Mouse (Mus musculus): Measurements from ENCODE around the gene Sema4b. TPM values are rescaled to one million over a fixed set of nuclear protein-coding genes. Genes with fewer than 3 reads are reported as not detected.

Sema4b gene
- polyA plus RNA-seq, 1 experiment from 2014 or later = 14.6 TPM

- no peak for ATAC-seq (ENCODE audit: insufficient number of reproducible peaks, insufficient read depth, low FRiP score, low TSS enrichment)
- Histone ChIP-seq H3K27me3 (no peaks in the 10 kb centered on the region), H3K9ac (no peak overlapping the region), H3K4me3 (no peak overlapping the region), H3K4me2 (replicated peaks) (no peak overlapping the region), H3K36me3 (no peaks in the 10 kb centered on the region), H3K4me1 (no peaks in the 10 kb centered on the region), H3K27ac (no peak overlapping the region), H3K9me3 (no peaks in the 10 kb centered on the region)
- 85% methylated on average over 6 of the region's 6 CpGs for WGBS
Observed at GRCm38 (mm10) chr7:80179327-80179726, 7.3 kb upstream of the Sema4b start.

GRCm38 (mm10) chr7:80179790-80180189 is 6.9 kb upstream of the Sema4b start:
- H3K9ac ChIP-seq = no peak overlapping the region
- no peak for ATAC-seq (ENCODE audit: insufficient number of reproducible peaks, insufficient read depth, low FRiP score, low TSS enrichment)
- no peak overlapping the region for H3K4me2 ChIP-seq (replicated peaks)
- no peaks in the 10 kb centered on the region for H3K27me3 ChIP-seq
- no peak overlapping the region for H3K27ac ChIP-seq
- no peaks in the 10 kb centered on the region for H3K36me3 ChIP-seq
- no peaks in the 10 kb centered on the region for H3K4me1 ChIP-seq
- H3K4me3 ChIP-seq = no peak overlapping the region
- WGBS = 80% methylated on average over 6 of the region's 6 CpGs
- H3K9me3 ChIP-seq = no peaks in the 10 kb centered on the region

- Histone ChIP-seq H3K9me3 (no peaks in the 10 kb centered on the region), H3K4me1 (no peaks in the 10 kb centered on the region), H3K9ac (no peak overlapping the region), H3K27me3 (no peaks in the 10 kb centered on the region), H3K4me2 (replicated peaks) (no peak overlapping the region), H3K36me3 (no peaks in the 10 kb centered on the region), H3K27ac (no peak overlapping the region), H3K4me3 (no peak overlapping the region)
- ATAC-seq (ENCODE audit: insufficient number of reproducible peaks, insufficient read depth, low FRiP score, low TSS enrichment) = no peak
- 71% methylated on average over 3 of the region's 3 CpGs for WGBS
Observed at GRCm38 (mm10) chr7:80180202-80180601, 6.4 kb upstream of the Sema4b start.

- Histone ChIP-seq H3K4me3 (no peak overlapping the region), H3K4me1 (no peaks in the 10 kb centered on the region), H3K27me3 (no peaks in the 10 kb centered on the region), H3K27ac (no peak overlapping the region), H3K4me2 (replicated peaks) (no peak overlapping the region), H3K9me3 (no peaks in the 10 kb centered on the region), H3K9ac (no peak overlapping the region), H3K36me3 (no peaks in the 10 kb centered on the region)
- ATAC-seq (ENCODE audit: insufficient number of reproducible peaks, insufficient read depth, low FRiP score, low TSS enrichment) = no peak
- WGBS = 87% methylated on average over 2 of the region's 2 CpGs
Observed at GRCm38 (mm10) chr7:80181078-80181477, 5.6 kb upstream of the Sema4b start.

- H3K27ac ChIP-seq = no peak overlapping the region
- H3K4me2 ChIP-seq (replicated peaks) = no peak overlapping the region
- no peak for ATAC-seq (ENCODE audit: insufficient number of reproducible peaks, insufficient read depth, low FRiP score, low TSS enrichment)
- no peak overlapping the region for H3K9ac ChIP-seq
- no peaks in the 10 kb centered on the region for H3K27me3 ChIP-seq
- H3K36me3 ChIP-seq = no peaks in the 10 kb centered on the region
- H3K4me3 ChIP-seq = no peak overlapping the region
- peaks cover 2% of the 10 kb centered on the region for H3K4me1 ChIP-seq
- no peaks in the 10 kb centered on the region for H3K9me3 ChIP-seq
Observed at GRCm38 (mm10) chr7:80182139-80182538, 4.5 kb upstream of the Sema4b start.

- ATAC-seq (ENCODE audit: insufficient number of reproducible peaks, insufficient read depth, low FRiP score, low TSS enrichment) = no peak
- 92% methylated on average over 1 of the region's 1 CpGs for WGBS
- no peak overlapping the region for H3K4me3 ChIP-seq
- no peaks in the 10 kb centered on the region for H3K27me3 ChIP-seq
- H3K36me3 ChIP-seq = no peaks in the 10 kb centered on the region
- no peaks in the 10 kb centered on the region for H3K9me3 ChIP-seq
- H3K27ac ChIP-seq = no peak overlapping the region
- peaks cover 8% of the 10 kb centered on the region for H3K4me1 ChIP-seq
- no peak overlapping the region for H3K4me2 ChIP-seq (replicated peaks)
- no peak overlapping the region for H3K9ac ChIP-seq
Observed at GRCm38 (mm10) chr7:80183466-80183865, 3.2 kb upstream of the Sema4b start.

- Histone ChIP-seq H3K4me1 (peaks cover 13% of the 10 kb centered on the region), H3K27me3 (no peaks in the 10 kb centered on the region)
- no peak for ATAC-seq (ENCODE audit: insufficient number of reproducible peaks, insufficient read depth, low FRiP score, low TSS enrichment)
Observed at GRCm38 (mm10) chr7:80183969-80184368, 2.7 kb upstream of the Sema4b start.

GRCm38 (mm10) chr7:80184551-80184950 is 2.1 kb upstream of the Sema4b start:
- ATAC-seq (ENCODE audit: insufficient number of reproducible peaks, insufficient read depth, low FRiP score, low TSS enrichment) = no peak
- no peak overlapping the region for H3K4me3 ChIP-seq
- H3K27me3 ChIP-seq = no peaks in the 10 kb centered on the region
- 73% methylated on average over 4 of the region's 4 CpGs for WGBS
- H3K4me2 ChIP-seq (replicated peaks) = no peak overlapping the region
- peaks cover 19% of the 10 kb centered on the region for H3K4me1 ChIP-seq
- no peak overlapping the region for H3K9ac ChIP-seq
- no peaks in the 10 kb centered on the region for H3K36me3 ChIP-seq
- H3K9me3 ChIP-seq = no peaks in the 10 kb centered on the region
- no peak overlapping the region for H3K27ac ChIP-seq

More at GRCm38 (mm10) chr7:80183969-80184368, 2.7 kb upstream of the Sema4b start:
- Histone ChIP-seq H3K4me2 (replicated peaks) (no peak overlapping the region), H3K9ac (no peak overlapping the region), H3K9me3 (no peaks in the 10 kb centered on the region), H3K4me3 (no peak overlapping the region), H3K36me3 (no peaks in the 10 kb centered on the region), H3K27ac (no peak overlapping the region)
- 48% methylated on average over 5 of the region's 5 CpGs for WGBS

GRCm38 (mm10) chr7:80184968-80185367 is 1.7 kb upstream of the Sema4b start:
- WGBS = 38% methylated on average over 6 of the region's 6 CpGs
- Histone ChIP-seq H3K4me1 (peaks cover 21% of the 10 kb centered on the region), H3K27me3 (no peaks in the 10 kb centered on the region), H3K4me2 (replicated peaks) (no peak overlapping the region), H3K36me3 (no peaks in the 10 kb centered on the region), H3K9me3 (no peaks in the 10 kb centered on the region), H3K27ac (no peak overlapping the region), H3K4me3 (no peak overlapping the region), H3K9ac (no peak overlapping the region)
- ATAC-seq (ENCODE audit: insufficient number of reproducible peaks, insufficient read depth, low FRiP score, low TSS enrichment) = no peak

GRCm38 (mm10) chr7:80186021-80186420 is 620 bp upstream of the Sema4b start:
- Histone ChIP-seq H3K4me2 (replicated peaks) (peak overlapping the region; percentile 79), H3K27me3 (no peaks in the 10 kb centered on the region), H3K27ac (no peak overlapping the region; the same call in 1 of the 2 replicates), H3K9me3 (no peaks in the 10 kb centered on the region), H3K4me3 (peak overlapping the region; percentile 51), H3K36me3 (no peaks in the 10 kb centered on the region), H3K4me1 (peaks cover 21% of the 10 kb centered on the region), H3K9ac (no peak overlapping the region)
- 22% methylated on average over 8 of the region's 8 CpGs for WGBS
- no peak for ATAC-seq (ENCODE audit: insufficient number of reproducible peaks, insufficient read depth, low FRiP score, low TSS enrichment)

- Histone ChIP-seq H3K4me2 (replicated peaks) (peak overlapping the region; percentile 79), H3K9me3 (no peaks in the 10 kb centered on the region), H3K9ac (peak overlapping the region; percentile 59; the same call in 1 of the 2 replicates), H3K27me3 (no peaks in the 10 kb centered on the region), H3K27ac (peak overlapping the region; percentile 55), H3K36me3 (no peaks in the 10 kb centered on the region), H3K4me3 (peak overlapping the region; percentile 51), H3K4me1 (peaks cover 33% of the 10 kb centered on the region)
- ATAC-seq (ENCODE audit: insufficient number of reproducible peaks, insufficient read depth, low FRiP score, low TSS enrichment) = no peak
- WGBS = 71% methylated on average over 12 of the region's 12 CpGs
Observed at GRCm38 (mm10) chr7:80187501-80187900, 860 bp downstream of the Sema4b start.

GRCm38 (mm10) chr7:80188579-80189125 is 2.0 kb downstream of the Sema4b start:
- Histone ChIP-seq H3K9ac (no peak overlapping the region), H3K27ac (peak overlapping the region; percentile 58), H3K27me3 (no peaks in the 10 kb centered on the region), H3K4me3 (no peak overlapping the region), H3K36me3 (no peaks in the 10 kb centered on the region), H3K9me3 (no peaks in the 10 kb centered on the region), H3K4me1 (peaks cover 39% of the 10 kb centered on the region), H3K4me2 (replicated peaks) (0 out of 2 replicates have a peak overlapping the region, but pooled peaks have one; percentile 0)
- 78% methylated on average over 2 of the region's 2 CpGs for WGBS
- no peak for ATAC-seq (ENCODE audit: insufficient number of reproducible peaks, insufficient read depth, low FRiP score, low TSS enrichment)

All from embryonic facial prominence, embryonic 12.5 days (tissue).